ENCODE assay signal across 14 mouse cellular contexts in the genomic region with DNA sequence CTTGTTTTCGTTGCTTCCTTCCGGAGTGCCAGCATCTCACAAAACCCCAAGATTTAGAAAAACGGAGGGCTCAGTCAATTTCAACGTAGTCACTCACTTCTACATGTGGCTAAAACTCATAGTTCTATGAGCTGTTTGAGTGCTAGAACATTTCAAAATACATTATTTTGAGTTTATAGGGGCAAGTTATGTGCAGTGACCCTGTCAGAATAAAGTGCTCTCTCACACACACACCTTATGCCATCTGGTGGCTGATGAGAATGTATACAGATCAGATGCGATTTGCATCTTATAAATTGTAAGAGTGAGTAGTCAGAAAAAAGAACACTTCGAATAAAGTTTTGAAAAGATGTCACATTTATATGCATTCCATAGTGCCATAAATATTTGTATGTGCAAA. TPM values are rescaled to one million over a fixed set of nuclear protein-coding genes. Genes with fewer than 3 reads are reported as not detected.
A peak's percentile ranks its signal among the peaks of the same experiment; 100 is the strongest.
DNase-seq lines count a peak whose midpoint lies in the region; ATAC-seq and TF ChIP-seq lines count a peak whose summit lies in the region.
"Had no signal": no experiment of that assay in that cellular context is flagged by ENCODE, and none has a peak within 500 bp of the region (broad histone marks: within the 10 kb centered on the region; RNA-seq: fewer than 3 reads in every experiment).

No protein-coding gene starts in this region.

- TF ChIP-seq CTCF in left cerebral cortex, adult 2 months (IDR thresholded peaks at IDR 0.05), result peak; percentile 50
- TF ChIP-seq CTCF in brain, embryonic 14.5 days (IDR thresholded peaks at IDR 0.05; ENCODE audit: borderline replicate concordance, extremely low read depth, insufficient read depth, insufficient read length), result peak; percentile 44; the same call in 1 of the 2 replicates

- no peak for DNase-seq in frontal cortex, postnatal 14 days (ENCODE audit: low spot score in 2 of 2)
- DNase-seq in left cerebral cortex, adult 2 months (ENCODE audit: extremely low spot score in 1 of 2, low spot score in 2 of 2), result no peak
- DNase-seq in left cerebral cortex, adult 8-10 months (ENCODE audit: low spot score in 2 of 2), result no peak
- peak; percentile 8 for DNase-seq in 416B (ENCODE audit: low read depth)
- peak; percentile 61 for DNase-seq in brain, embryonic 14.5 days (ENCODE audit: low read depth)
- no peak for DNase-seq in right cerebral cortex, postnatal 10 days (ENCODE audit: low spot score in 2 of 2)
- DNase-seq: cerebellum, postnatal 25 days; heart, postnatal 4 days; thymus, adult 2 months had no signal

- no peak overlapping the region for H3K27ac ChIP-seq in left cerebral cortex, adult 2 months
- H3K27ac ChIP-seq: forebrain, embryonic 10.5 days; kidney, embryonic 15.5 days had no signal

- no peak overlapping the region for H3K4me3 ChIP-seq in left cerebral cortex, adult 2 months
- H3K4me3 ChIP-seq: forebrain, embryonic 10.5 days; kidney, embryonic 15.5 days; myocyte had no signal

- intact Hi-C loops in left cerebral cortex, adult 2 months (cut with DNase I), result loop anchor here (10.0 kb wide), 1 partner anchor 319 kb away; no protein-coding TSS in a partner anchor

- no peak for TF ChIP-seq POLR2A in brain, embryonic 14.5 days (IDR thresholded peaks at IDR 0.05; ENCODE audit: borderline replicate concordance, extremely low read depth, insufficient read depth, insufficient read length, poor library complexity, severe bottlenecking)

- ATAC-seq in frontal cortex, adult (ENCODE audit: low TSS enrichment), result 0 out of 2 replicates have a peak, but pooled peaks have one; percentile 52

RNA-seq across cellular contexts. Expression of a gene that starts 55.0 kb away (rescaled TPM):
- total RNA-seq in left cerebral cortex, adult 2 months (2021), result not detected
- total RNA-seq in left cerebral cortex, adult 8-10 months (2022), result under 1 TPM in 1 of 4 experiments, not detected in 3; 0.25 TPM
- polyA plus RNA-seq in brain, embryonic 14.5 days (2012; rRNA removed), result 0.11 and 0.18 TPM in 2 replicates
- total RNA-seq: left cerebral cortex, adult 18-20 months had no signal
- polyA plus RNA-seq: myocyte; thymus, adult 2 months had no signal

Comparison
In these comparisons a context has a peak if more than half of its experiments do, and no peak if none do; other contexts are left out.
1. DNase-seq: peak in 416B (single experiment) and brain, embryonic 14.5 days (single experiment); none in frontal cortex, postnatal 14 days (0 of 2), left cerebral cortex, adult 2 months (0 of 2), left cerebral cortex, adult 8-10 months (0 of 2) and right cerebral cortex, postnatal 10 days (0 of 2).